Mouse (Mus musculus) embryonic facial prominence, embryonic 11.5 days (tissue): ENCODE results near the gene Hoxa5. TPM values are rescaled to one million over a fixed set of nuclear protein-coding genes. Genes with fewer than 3 reads are reported as not detected.
A peak's percentile ranks its signal among the peaks of the same experiment; 100 is the strongest.

Experiments used
- ATAC-seq: fragments of 200-750 bp; cut with Nextera tagmentation; replicated peaks from 2 replicates; pipeline ENCODE4 v1.8.0; 2017; ENCODE audit warnings: low read depth; ENCODE audit not compliant: insufficient number of reproducible peaks, low FRiP score, low TSS enrichment
- DNase-seq: peaks from one replicate; pipeline ENCODE4 v3.0.0-alpha.2; 2015; ENCODE audit warnings: low spot score
- H3K27ac ChIP-seq: fragments of 300-500 bp; sonication (generic); replicated peaks from 2 replicates; pipeline ENCODE4 v1.5.1; 2014; ENCODE audit warnings: mild to moderate bottlenecking, low read depth, low read length, control low read depth
- H3K27me3 ChIP-seq: fragments of 300-500 bp; sonication (generic); 2 replicates; pipeline ENCODE4 v1.6.1; 2014; ENCODE audit warnings: mild to moderate bottlenecking, low read length, moderate library complexity, mixed read lengths; ENCODE audit not compliant: control insufficient read depth, insufficient read depth
- H3K36me3 ChIP-seq: fragments of 300-500 bp; sonication (generic); replicated peaks from 2 replicates; pipeline ENCODE4 v1.6.1; 2014; ENCODE audit warnings: low read depth, mild to moderate bottlenecking, low read length, moderate library complexity, mixed read lengths; ENCODE audit not compliant: control insufficient read depth, insufficient read depth
- H3K4me1 ChIP-seq: fragments of 300-500 bp; sonication (generic); 2 replicates; pipeline ENCODE4 v1.6.1; 2014; ENCODE audit warnings: low read length, mixed read lengths; ENCODE audit not compliant: control insufficient read depth, insufficient read depth
- H3K4me2 ChIP-seq: fragments of 300-500 bp; sonication (generic); 2 replicates; pipeline ENCODE4 v1.6.1; 2014; ENCODE audit warnings: low read depth, mild to moderate bottlenecking, control low read depth, low read length, moderate library complexity
- H3K4me3 ChIP-seq: fragments of 300-500 bp; sonication (generic); 2 replicates; pipeline ENCODE4 v1.5.1; 2014; ENCODE audit warnings: low read depth, low read length, control low read depth
- H3K9ac ChIP-seq: fragments of 300-500 bp; sonication (generic); replicated peaks from 2 replicates; pipeline ENCODE4 v1.6.1; 2014; ENCODE audit warnings: mild to moderate bottlenecking, control low read depth, low read length
- H3K9me3 ChIP-seq: fragments of 300-500 bp; sonication (generic); replicated peaks from 2 replicates; pipeline ENCODE4 v1.6.1; 2016; ENCODE audit warnings: mild to moderate bottlenecking, low read length, inconsistent platforms, mixed read lengths; ENCODE audit not compliant: control insufficient read depth
- WGBS: fragments of 180-500 bp; shearing (Covaris S2); extraction: QIAGEN DNeasy Blood & Tissue Kit; methylation state at CpG from one replicate; pipeline ENCODE4 v1.1.7; 2014; 5-methylcytosine and 5-hydroxymethylcytosine counted together
- polyA plus RNA-seq: library from polyadenylated mRNA; unstranded; fragments of >200 nt; fragmentation: Nextera tagmentation; extraction: Ambion mirVana; gene quantifications from 2 replicates; pipeline ENCODE4 v1.2.1, GENCODE M21; 2014

Hoxa5 gene
- polyA plus RNA-seq, 1 experiment from 2014 or later, result 0.39 TPM

DNA sequence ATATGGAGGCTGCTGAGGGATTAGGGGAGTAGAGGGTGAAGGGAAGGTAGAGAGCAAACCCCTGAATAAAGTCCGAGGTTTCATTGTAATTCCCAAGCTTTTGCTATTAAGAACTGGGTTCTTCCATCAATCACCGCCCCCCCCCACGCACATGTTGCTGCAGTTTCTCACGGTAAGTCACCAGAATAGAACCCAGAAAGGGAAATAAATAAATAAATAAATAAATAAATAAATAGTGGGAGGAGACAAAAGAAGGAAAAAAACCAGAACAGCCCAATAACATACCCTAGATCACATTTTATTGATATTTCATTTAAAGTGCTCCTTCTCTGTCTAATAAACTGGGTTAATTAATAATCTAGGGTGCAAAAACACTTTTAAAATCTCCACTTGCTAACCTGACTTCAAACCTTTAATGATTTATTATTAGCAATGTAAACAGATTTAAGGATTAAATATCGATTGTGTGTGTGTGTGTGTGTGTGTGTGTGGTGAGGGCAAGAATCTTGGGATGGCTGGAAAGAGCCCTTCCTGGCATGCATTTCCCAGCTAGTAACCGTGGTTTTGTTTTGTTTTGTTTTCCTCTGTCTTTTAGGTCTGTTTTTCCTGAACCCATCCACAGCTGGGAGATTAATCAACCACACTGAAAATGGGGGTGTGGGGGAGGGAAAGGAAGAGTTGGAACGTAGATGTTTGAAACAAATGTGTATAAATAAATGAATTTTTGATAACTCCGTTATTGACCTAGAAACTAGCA, 42.9 kb downstream of the Hoxa5 start:
- peak overlapping the region; percentile 29 for H3K4me2 ChIP-seq
- no peaks in the 10 kb centered on the region for H3K9me3 ChIP-seq
- peak overlapping the region; percentile 13; the same call in 1 of the 2 replicates for H3K4me3 ChIP-seq
- H3K4me1 ChIP-seq, result no peaks in the 10 kb centered on the region; the same call in 1 of the 2 replicates
- H3K36me3 ChIP-seq, result no peaks in the 10 kb centered on the region
- 3% methylated on average over 8 of the region's 8 CpGs for WGBS
- ATAC-seq (no peak), DNase-seq (peak; percentile 37)
- peaks cover 70% of the 10 kb centered on the region for H3K27me3 ChIP-seq
- H3K27ac ChIP-seq, result no peak overlapping the region
- peak overlapping the region; percentile 43 for H3K9ac ChIP-seq

- Histone ChIP-seq H3K27me3 (peaks cover 72% of the 10 kb centered on the region), H3K4me3 (peak overlapping the region; percentile 21), H3K4me2 (peak overlapping the region; percentile 21), H3K9ac (peak overlapping the region; percentile 43), H3K27ac (0 out of 2 replicates have a peak overlapping the region, but pooled peaks have one; percentile 39), H3K4me1 (no peaks in the 10 kb centered on the region; the same call in 1 of the 2 replicates), H3K36me3 (no peaks in the 10 kb centered on the region), H3K9me3 (no peaks in the 10 kb centered on the region)
- DNase-seq (peak; percentile 17), ATAC-seq (no peak)
- under 1% methylated on average over 30 of the region's 30 CpGs for WGBS
Observed at GRCm38 (mm10) chr6:52160511-52161335, 43.7 kb downstream of the Hoxa5 start.

DNA sequence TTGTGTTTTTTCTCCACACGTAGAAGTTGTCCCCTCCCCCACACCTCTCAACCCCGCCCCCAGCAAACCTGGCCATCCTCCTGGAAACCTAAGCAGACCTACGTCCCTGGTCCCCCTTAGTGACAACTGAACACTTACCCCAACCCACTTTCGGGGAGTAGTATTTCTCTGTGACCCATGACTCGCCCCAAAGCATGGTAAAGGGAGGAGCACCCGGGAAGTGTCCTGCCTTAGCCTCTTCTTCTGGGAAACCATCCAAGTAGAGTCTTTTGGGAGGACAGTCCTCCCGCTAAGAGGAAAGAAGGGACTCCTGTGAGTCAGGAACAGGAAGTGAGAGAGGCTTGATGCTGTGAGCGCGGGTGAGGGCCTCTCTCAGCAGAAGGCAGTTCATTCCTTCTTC, 44.4 kb downstream of the Hoxa5 start:
- WGBS, result 3% methylated on average over 8 of the region's 9 CpGs
- Histone ChIP-seq H3K4me3 (peak overlapping the region; percentile 58), H3K27me3 (peaks cover 79% of the 10 kb centered on the region)

GRCm38 (mm10) chr6:52159164-52159761, 45.1 kb downstream of the Hoxa5 start:
- H3K9ac ChIP-seq, result no peak overlapping the region
- no peak for DNase-seq
- H3K36me3 ChIP-seq, result no peaks in the 10 kb centered on the region
- H3K4me3 ChIP-seq, result peak overlapping the region; percentile 58
- peak; percentile 18; the same call in 1 of the 2 replicates for ATAC-seq
- H3K9me3 ChIP-seq, result no peaks in the 10 kb centered on the region
- 4% methylated on average over 12 of the region's 12 CpGs for WGBS
- peak overlapping the region; percentile 99 for H3K4me2 ChIP-seq
- H3K4me1 ChIP-seq, result no peaks in the 10 kb centered on the region; the same call in 1 of the 2 replicates
- peaks cover 79% of the 10 kb centered on the region for H3K27me3 ChIP-seq
- no peak overlapping the region for H3K27ac ChIP-seq

More for the DNA sequence above, 44.4 kb downstream of the Hoxa5 start:
- Histone ChIP-seq H3K4me2 (peak overlapping the region; percentile 99), H3K27ac (no peak overlapping the region), H3K36me3 (no peaks in the 10 kb centered on the region), H3K4me1 (no peaks in the 10 kb centered on the region; the same call in 1 of the 2 replicates), H3K9me3 (no peaks in the 10 kb centered on the region), H3K9ac (peak overlapping the region; percentile 43; the same call in 1 of the 2 replicates)
- ATAC-seq (no peak), DNase-seq (no peak)

DNA sequence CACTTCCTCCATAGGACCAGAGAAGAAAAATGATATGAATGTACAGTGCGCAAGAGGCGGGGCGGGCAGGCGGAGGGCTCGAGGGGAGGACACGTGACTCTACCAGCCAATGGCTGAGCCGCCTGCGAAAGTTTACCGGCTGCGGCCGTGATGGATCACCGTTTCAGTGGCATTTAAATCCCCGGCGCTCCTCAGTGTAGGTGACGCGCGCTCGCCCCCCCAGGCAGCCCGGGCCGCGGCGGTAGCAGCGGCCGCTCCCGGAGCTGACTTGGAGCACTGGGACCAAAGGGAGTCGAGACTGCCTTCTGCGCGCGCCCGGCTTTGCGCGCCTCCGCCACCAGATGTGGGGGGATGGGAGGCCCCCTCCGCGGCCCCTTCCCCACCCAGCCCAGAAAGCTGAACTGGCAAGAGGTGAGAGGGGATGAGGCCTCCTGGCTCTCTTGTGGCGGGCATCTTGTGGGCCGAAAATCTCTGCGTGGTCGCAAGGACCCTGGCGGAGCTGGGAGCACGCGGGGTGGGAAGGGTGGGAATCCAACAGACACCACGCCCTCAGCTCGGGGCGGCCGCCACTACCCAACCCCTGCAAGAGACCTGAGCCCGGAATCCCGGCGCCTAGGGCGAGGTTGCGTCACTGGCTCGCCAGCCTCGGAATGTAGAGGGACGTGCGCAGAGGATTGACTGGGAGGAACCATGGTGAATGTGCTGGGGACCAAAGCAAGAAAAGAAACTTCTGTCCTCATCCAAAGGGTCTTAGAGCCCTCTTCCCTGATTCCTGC, 45.9 kb downstream of the Hoxa5 start, which contains the start of gene Hoxa1:
Gene Hoxa1, minus strand, starts transcription at position 42 of the 776 bp plus-strand sequence.
- Histone ChIP-seq H3K27me3 (peaks cover 77% of the 10 kb centered on the region), H3K4me2 (peak within 1 kb of the TSS; percentile 99), H3K9me3 (no peaks in the 10 kb centered on the region), H3K4me3 (peak within 1 kb of the TSS; percentile 58), H3K27ac (no peak within 1 kb of the TSS), H3K4me1 (no peaks in the 10 kb centered on the region; the same call in 1 of the 2 replicates), H3K9ac (peak within 1 kb of the TSS; percentile 50), H3K36me3 (no peaks in the 10 kb centered on the region)
- peak; percentile 83 for DNase-seq
- WGBS, result under 1% methylated on average over 55 of the region's 55 CpGs
- ATAC-seq, result peak; percentile 73

DNA sequence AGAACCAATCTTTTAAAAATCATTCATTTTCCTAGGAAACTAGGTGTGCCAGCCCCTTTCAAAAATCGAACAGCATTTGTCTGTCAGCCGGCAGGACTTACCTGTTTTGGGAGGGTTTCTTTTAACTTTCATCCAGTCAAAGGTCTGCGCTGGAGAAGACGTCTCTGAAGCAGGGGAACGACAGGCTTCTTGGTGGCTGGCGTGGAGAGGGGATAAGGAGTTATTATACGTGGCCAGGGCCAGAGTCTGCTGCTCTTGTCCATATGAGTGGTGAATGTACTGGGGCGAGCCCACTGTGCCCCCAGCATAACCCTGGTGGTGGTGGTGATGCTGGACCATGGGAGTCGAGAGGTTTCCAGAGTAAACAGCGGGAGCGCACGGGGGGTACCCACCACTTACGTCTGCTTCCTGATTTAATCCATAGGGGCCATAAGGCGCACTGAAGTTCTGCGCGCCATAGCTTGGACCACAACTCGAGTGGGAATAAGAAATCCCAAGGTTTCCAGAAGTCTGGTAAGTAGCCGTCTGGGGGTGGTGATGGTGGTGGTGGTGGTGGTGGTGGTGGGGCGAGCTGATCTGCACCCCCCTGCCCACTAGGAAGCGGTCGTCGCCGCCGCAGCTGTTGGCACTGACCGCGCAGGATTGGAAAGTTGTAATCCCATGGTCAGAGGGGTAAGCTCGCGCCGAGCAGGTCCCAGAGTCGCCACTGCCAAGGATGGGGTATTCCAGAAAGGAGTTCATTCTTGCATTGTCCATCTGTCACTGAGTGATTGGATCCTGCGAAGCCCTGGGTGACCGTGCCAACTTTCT, 46.7 kb downstream of the Hoxa5 start:
- DNase-seq, result peak; percentile 2
- no peak; the same call in 1 of the 2 replicates for ATAC-seq
- Histone ChIP-seq H3K4me3 (no peak overlapping the region), H3K4me1 (no peaks in the 10 kb centered on the region; the same call in 1 of the 2 replicates), H3K4me2 (no peak overlapping the region; the same call in none of the 2 replicates), H3K36me3 (no peaks in the 10 kb centered on the region), H3K9me3 (no peaks in the 10 kb centered on the region), H3K9ac (no peak overlapping the region), H3K27me3 (peaks cover 75% of the 10 kb centered on the region), H3K27ac (no peak overlapping the region)
- 2% methylated on average over 32 of the region's 32 CpGs for WGBS
